In genomic region chr12:75579076-75579475, GRCm38 (mm10) we compare ENCODE assay signal across 10 mouse cellular contexts.
"Had no signal": no experiment of that assay in that cellular context is flagged by ENCODE, and none has a peak within 500 bp of the region (broad histone marks: within the 10 kb centered on the region; RNA-seq: fewer than 3 reads in every experiment).

No protein-coding gene starts in this region.

- H3K27me3 ChIP-seq: intestine, embryonic 15.5 days; midbrain, embryonic 15.5 days; neural tube, embryonic 12.5 days had no signal

- H3K27ac ChIP-seq: intestine, embryonic 15.5 days; left cerebral cortex, adult 2 months; limb, embryonic 10.5 days; liver, embryonic 14.5 days; midbrain, embryonic 15.5 days; neural tube, embryonic 12.5 days had no signal

- H3K4me3 ChIP-seq: intestine, embryonic 15.5 days; left cerebral cortex, adult 2 months; limb, embryonic 10.5 days; midbrain, embryonic 15.5 days; neural tube, embryonic 12.5 days had no signal

- H3K9ac ChIP-seq: intestine, embryonic 15.5 days; liver, embryonic 14.5 days; midbrain, embryonic 15.5 days; neural tube, embryonic 12.5 days had no signal

- ATAC-seq: intestine, embryonic 15.5 days; midbrain, embryonic 15.5 days had no signal

- H3K9me3 ChIP-seq: intestine, embryonic 15.5 days; limb, embryonic 10.5 days; midbrain, embryonic 15.5 days; neural tube, embryonic 12.5 days had no signal

- H3K4me2 ChIP-seq: intestine, embryonic 15.5 days; midbrain, embryonic 15.5 days; neural tube, embryonic 12.5 days had no signal

- H3K4me1 ChIP-seq: limb, embryonic 10.5 days; midbrain, embryonic 15.5 days; neural tube, embryonic 12.5 days had no signal

- DNase-seq: kidney, postnatal 25 days; lung, postnatal 10 days; thymus, adult 18-20 months; thymus, postnatal 14 days had no signal

- H3K36me3 ChIP-seq: intestine, embryonic 15.5 days; midbrain, embryonic 15.5 days had no signal
